Mouse (Mus musculus) retina, postnatal 1 day (tissue): ENCODE results near the gene Slc25a13.
A peak's percentile ranks its signal among the peaks of the same experiment; 100 is the strongest.

Source experiments
- DNase-seq: peaks from one replicate; pipeline ENCODE4 v3.0.0-alpha.2; 2012

Gene Slc25a13

GRCm38 (mm10) chr6:6162993-6163623, 53.9 kb downstream of the Slc25a13 start:
- DNase-seq = peak; percentile 85

DNA sequence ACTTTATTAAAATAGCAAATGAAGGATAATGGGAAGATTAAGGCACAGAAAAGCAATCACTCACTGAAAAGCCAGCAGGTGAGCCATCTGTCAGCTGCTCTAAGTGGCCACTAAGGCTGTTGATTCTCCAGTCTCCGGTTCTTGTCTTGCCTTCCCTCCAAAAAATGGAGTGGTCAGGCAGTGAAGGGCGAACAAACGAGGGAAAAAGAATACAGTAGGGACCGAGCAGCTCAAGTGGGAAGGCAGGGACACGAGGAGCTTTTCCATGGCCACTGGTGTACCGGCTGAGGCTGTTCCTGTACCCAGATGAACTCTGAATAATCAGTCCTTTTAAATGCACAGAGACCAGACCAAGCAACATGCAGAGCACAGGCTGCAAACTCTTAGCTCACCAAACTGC, 54.8 kb downstream of the Slc25a13 start:
- DNase-seq = peak; percentile 39

GRCm38 (mm10) chr6:6160645-6161426, 56.1 kb downstream of the Slc25a13 start:
- DNase-seq = no peak

GRCm38 (mm10) chr6:6159221-6159859, 57.6 kb downstream of the Slc25a13 start:
- peak; percentile 59 for DNase-seq

DNA sequence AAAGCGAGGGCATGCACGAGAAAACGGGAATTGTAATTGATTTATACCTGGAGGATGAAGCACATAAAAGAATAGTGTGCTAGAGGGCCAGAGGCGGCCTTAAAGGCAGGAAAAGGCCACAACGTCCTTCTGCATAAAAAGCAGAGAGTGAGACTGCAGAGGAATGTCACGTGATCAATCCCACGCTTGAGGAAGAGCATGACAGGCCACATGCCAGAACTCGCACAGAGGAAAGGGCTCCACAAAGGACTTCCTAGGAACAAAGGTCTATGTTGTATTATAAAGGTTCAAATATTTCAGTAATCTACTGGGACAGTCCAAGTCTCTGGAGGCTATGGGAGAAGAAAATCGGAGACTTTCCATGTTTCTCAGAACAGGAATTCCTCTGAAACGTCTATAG, 63.5 kb downstream of the Slc25a13 start:
- no peak for DNase-seq

- DNase-seq = no peak
Observed at GRCm38 (mm10) chr6:6150811-6151210, 66.2 kb downstream of the Slc25a13 start.

- no peak for DNase-seq
Observed at GRCm38 (mm10) chr6:6149751-6150150, 67.2 kb downstream of the Slc25a13 start.

- no peak for DNase-seq
Observed at GRCm38 (mm10) chr6:6149329-6149728, 67.6 kb downstream of the Slc25a13 start.

DNA sequence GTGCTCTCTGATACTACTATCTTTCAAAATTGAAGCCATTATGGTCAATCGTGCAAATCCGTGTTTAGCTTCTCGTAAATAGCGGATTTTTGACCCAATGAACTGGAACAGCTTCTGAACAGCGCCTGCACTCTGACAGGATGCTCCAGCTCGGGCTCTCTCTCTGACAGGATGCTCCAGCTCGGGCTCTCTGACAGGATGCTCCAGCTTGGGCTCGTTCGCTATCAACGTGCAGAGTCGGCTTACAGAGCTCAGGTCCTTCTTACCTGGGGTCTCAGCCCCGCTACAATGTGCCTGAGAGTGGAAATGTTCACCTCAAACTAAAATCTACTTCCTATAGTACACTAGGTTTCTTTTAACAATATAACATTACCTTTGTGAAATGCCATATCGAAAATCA, 71.6 kb downstream of the Slc25a13 start:
- no peak for DNase-seq

DNA sequence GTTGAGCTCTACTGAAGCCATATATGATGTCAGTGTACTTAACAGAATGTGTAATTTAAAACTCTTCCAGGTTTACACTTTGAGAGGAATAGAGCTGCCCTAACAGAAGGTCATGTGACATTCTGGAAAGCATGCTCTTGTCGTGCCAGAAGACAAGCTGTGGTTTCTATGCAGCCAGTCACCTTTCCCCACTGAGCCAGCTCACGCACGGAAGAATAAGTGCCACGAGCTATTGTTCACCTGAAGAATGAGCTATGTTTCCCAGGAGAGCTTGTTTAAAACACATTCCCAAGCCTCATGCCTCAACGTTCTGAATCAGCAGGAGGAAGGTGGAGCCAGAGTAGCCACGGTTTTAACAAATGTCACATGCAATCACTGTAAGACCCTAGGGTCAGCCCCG, 73.4 kb downstream of the Slc25a13 start:
- no peak for DNase-seq

DNA sequence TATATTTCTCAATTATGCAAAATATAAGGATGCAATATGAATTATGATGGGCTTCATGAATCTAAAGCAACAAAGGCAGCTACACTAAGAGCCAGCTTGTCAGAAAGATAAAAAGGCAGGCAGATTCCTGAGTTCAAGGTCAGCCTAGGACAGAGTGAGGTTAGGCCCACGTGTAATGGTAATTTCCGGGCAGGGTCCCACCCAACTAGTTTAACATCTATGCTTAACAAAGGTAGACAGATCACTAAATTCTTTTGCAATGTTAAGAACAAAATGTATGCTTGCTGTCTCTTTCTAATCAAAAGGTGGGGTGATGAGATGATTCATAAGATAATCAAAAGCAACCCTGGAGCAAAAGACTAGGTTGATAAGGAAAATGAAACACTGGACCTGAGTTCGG, 76.6 kb downstream of the Slc25a13 start:
- no peak for DNase-seq

- no peak for DNase-seq
Observed at GRCm38 (mm10) chr6:6139061-6139460, 77.9 kb downstream of the Slc25a13 start.

- DNase-seq = no peak
Observed at GRCm38 (mm10) chr6:6136812-6137211, 80.2 kb downstream of the Slc25a13 start.

DNA sequence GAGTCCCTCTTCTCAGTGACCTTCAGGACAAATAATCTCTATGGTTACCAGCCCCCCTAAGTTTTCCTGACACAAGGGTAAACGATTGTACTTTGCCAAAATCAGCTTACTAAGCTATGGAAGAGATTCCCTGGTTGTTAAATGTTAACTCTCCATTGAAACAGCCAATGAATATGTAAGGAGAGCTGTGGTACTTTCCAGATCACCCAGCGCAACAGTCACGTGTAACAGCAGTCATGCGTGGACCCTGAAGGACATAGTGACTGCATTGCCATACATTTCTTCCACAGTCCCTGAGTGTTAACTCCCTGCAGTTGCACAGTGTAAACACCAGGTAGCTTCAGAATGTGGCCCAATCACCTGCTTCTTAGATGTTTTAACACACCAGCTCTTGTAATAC, 82.0 kb downstream of the Slc25a13 start:
- no peak for DNase-seq

GRCm38 (mm10) chr6:6133556-6134050, 83.4 kb downstream of the Slc25a13 start:
- no peak for DNase-seq

GRCm38 (mm10) chr6:6132047-6132446, 84.9 kb downstream of the Slc25a13 start:
- DNase-seq = no peak

- no peak for DNase-seq
Observed at GRCm38 (mm10) chr6:6125620-6126019, 91.4 kb downstream of the Slc25a13 start.

DNA sequence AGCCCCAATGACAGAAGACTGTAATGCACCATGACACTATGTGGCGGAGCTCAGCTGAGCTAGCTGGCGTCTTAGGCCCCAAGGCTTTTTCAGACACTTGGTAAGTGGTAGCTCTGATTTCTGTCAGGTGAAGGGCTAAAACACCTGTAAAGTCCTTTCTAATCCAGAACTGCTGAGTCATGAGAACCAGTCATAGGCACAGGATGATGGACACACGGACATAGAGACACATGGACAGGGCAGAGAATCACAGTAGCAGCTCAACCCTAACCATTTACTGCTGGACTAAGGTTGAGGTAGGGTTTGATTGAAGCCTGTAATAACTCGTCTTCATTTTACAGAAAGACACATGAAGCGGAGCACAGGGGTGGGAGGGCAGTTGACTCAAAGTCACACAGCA, 95.1 kb downstream of the Slc25a13 start:
- DNase-seq = no peak

GRCm38 (mm10) chr6:6120841-6121240, 96.1 kb downstream of the Slc25a13 start:
- DNase-seq = no peak

DNA sequence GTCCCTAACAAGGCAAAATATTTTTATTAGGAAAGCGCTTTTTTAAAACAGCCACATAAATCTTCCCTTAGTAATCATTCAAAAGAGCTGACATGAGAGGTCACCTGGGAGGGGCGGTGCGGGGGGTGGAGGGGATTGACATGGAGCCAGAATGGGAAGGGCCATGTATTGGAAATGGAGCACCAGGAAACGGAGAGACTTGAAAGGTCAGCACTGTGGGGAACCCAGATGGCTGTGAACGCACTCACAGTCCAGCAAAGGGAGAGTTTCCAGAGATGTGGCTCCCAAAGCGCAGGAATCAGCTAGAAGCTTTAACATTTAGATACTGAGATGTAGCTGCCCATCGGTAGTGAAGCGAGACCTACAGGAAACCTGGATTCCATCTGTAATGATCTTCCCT, 101.2 kb downstream of the Slc25a13 start:
- no peak for DNase-seq

GRCm38 (mm10) chr6:6113776-6114175, 103.2 kb downstream of the Slc25a13 start:
- no peak for DNase-seq

DNA sequence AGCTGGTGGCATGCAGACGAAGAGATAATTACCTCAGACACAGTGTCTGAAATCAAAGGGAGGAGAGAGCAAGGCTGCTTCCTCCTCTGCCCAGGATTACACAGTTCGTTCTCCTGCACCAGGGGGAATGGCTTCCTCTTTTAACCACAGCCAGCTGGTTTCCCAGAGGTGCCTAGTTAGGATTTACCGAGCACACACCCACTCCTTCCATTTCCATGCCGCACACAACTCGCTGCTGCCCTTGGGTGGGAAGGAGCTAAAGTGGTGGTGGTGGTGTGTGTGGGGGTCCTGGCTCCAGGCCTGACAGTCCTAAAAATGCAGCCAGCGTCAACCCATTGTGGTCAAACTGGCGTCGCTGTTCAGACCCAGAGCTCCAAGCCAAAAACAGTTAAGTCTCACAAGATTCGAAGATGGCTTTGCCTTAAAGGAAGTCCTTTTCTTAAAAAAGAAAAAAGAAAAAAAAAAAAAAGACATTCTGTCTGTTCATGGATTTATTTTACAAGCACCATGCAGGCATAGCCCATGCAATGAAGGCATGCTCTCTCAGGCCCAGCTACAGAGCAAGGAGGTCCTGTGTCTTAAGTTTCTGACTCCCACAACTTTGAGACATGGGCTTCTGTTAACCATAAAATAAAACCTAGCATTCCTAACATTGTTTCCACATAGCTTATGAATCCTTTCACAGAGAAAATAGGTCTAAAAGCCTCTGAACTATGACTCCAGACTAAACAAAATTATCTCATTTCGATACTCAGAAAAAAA, 104.0 kb downstream of the Slc25a13 start:
- no peak for DNase-seq

- DNase-seq = peak; percentile 22
Observed at GRCm38 (mm10) chr6:6107419-6107966, 109.5 kb downstream of the Slc25a13 start.
